Mouse (Mus musculus) bone marrow macrophage, adult 2 months (primary cell): ENCODE results near the gene Cmip. TPM values are rescaled to one million over a fixed set of nuclear protein-coding genes. Genes with fewer than 3 reads are reported as not detected.
A peak's percentile ranks its signal among the peaks of the same experiment; 100 is the strongest.

Source experiments
- H3K27ac ChIP-seq: 2 replicates; pipeline ENCODE4 v1.5.1; 2012; ENCODE audit warnings: low read depth, low read length; ENCODE audit not compliant: insufficient read depth
- H3K4me1 ChIP-seq: 2 replicates; pipeline ENCODE4 v1.6.1; 2012; ENCODE audit warnings: low read length; ENCODE audit not compliant: control insufficient read depth, insufficient read depth
- H3K4me3 ChIP-seq: 2 replicates; pipeline ENCODE4 v1.5.1; 2012; ENCODE audit warnings: mild to moderate bottlenecking, low read length, moderate library complexity; ENCODE audit not compliant: insufficient read depth
- CTCF ChIP-seq: IDR thresholded peaks from 2 replicates; pipeline ENCODE4 v1.5.1; 2012; ENCODE audit warnings: low read depth, mild to moderate bottlenecking, low read length, moderate library complexity
- POLR2A ChIP-seq: IDR thresholded peaks from 2 replicates; pipeline ENCODE4 v1.6.1; 2012; ENCODE audit warnings: mild to moderate bottlenecking, low read depth, low read length, borderline replicate concordance
- polyA plus RNA-seq: library from polyadenylated mRNA; stranded (reverse); fragments of >200 nt; gene quantifications from 2 replicates; pipeline ENCODE4 v1.2.4, GENCODE M21; 2012; ENCODE audit not compliant: missing spikeins, insufficient read depth, insufficient read length

The Cmip gene
- 56.3 and 60.1 TPM in 2 replicates for polyA plus RNA-seq

GRCm38 (mm10) chr8:117257029-117257820, at the start of gene Cmip:
TSS of gene Cmip (plus strand) at chr8:117257064.
- peaks cover 46% of the 10 kb centered on the region for H3K4me1 ChIP-seq
- no peak for TF ChIP-seq POLR2A
- TF ChIP-seq CTCF: no peak

GRCm38 (mm10) chr8:117209150-117209549, 47.7 kb upstream of the Cmip start:
- peak overlapping the region; percentile 18; the same call in 1 of the 2 replicates for H3K4me3 ChIP-seq
- TF ChIP-seq CTCF: no peak
- TF ChIP-seq POLR2A: no peak
- H3K27ac ChIP-seq: peak overlapping the region; percentile 39; the same call in 1 of the 2 replicates
- H3K4me1 ChIP-seq: peaks cover 22% of the 10 kb centered on the region

More at GRCm38 (mm10) chr8:117257029-117257820, at the start of gene Cmip:
- Histone ChIP-seq H3K4me3 (peak within 1 kb of the TSS; percentile 99), H3K27ac (peak within 1 kb of the TSS; percentile 86)

- Histone ChIP-seq H3K4me3 (no peak overlapping the region), H3K27ac (no peak overlapping the region), H3K4me1 (peaks cover 22% of the 10 kb centered on the region)
- no peak for TF ChIP-seq POLR2A
- no peak for TF ChIP-seq CTCF
Observed at GRCm38 (mm10) chr8:117212100-117212499, 44.8 kb upstream of the Cmip start.

GRCm38 (mm10) chr8:117217724-117218123, 39.1 kb upstream of the Cmip start:
- no peak overlapping the region for H3K4me3 ChIP-seq
- TF ChIP-seq POLR2A (no peak), CTCF (no peak)
- no peaks in the 10 kb centered on the region for H3K4me1 ChIP-seq
- no peak overlapping the region for H3K27ac ChIP-seq

- Histone ChIP-seq H3K4me1 (peaks cover 7% of the 10 kb centered on the region), H3K27ac (no peak overlapping the region), H3K4me3 (no peak overlapping the region)
- TF ChIP-seq POLR2A: no peak
- no peak for TF ChIP-seq CTCF
Observed at GRCm38 (mm10) chr8:117222396-117222795, 34.5 kb upstream of the Cmip start.

- Histone ChIP-seq H3K27ac (no peak overlapping the region), H3K4me3 (peak overlapping the region; percentile 42)
Observed at GRCm38 (mm10) chr8:117224630-117225029, 32.2 kb upstream of the Cmip start.

GRCm38 (mm10) chr8:117226306-117226705, 30.6 kb upstream of the Cmip start:
- H3K4me1 ChIP-seq: peaks cover 9% of the 10 kb centered on the region
- TF ChIP-seq POLR2A (no peak), CTCF (no peak)

More at GRCm38 (mm10) chr8:117224630-117225029, 32.2 kb upstream of the Cmip start:
- TF ChIP-seq POLR2A (no peak), CTCF (peak; percentile 78)
- H3K4me1 ChIP-seq: peaks cover 9% of the 10 kb centered on the region

GRCm38 (mm10) chr8:117227339-117227738, 29.5 kb upstream of the Cmip start:
- peaks cover 9% of the 10 kb centered on the region for H3K4me1 ChIP-seq
- TF ChIP-seq CTCF: no peak
- no peak for TF ChIP-seq POLR2A
- no peak overlapping the region for H3K4me3 ChIP-seq
- no peak overlapping the region for H3K27ac ChIP-seq

More at GRCm38 (mm10) chr8:117226306-117226705, 30.6 kb upstream of the Cmip start:
- Histone ChIP-seq H3K27ac (no peak overlapping the region), H3K4me3 (no peak overlapping the region)

GRCm38 (mm10) chr8:117233199-117233598, 23.7 kb upstream of the Cmip start:
- Histone ChIP-seq H3K4me3 (no peak overlapping the region), H3K27ac (no peak overlapping the region), H3K4me1 (peaks cover 7% of the 10 kb centered on the region)
- TF ChIP-seq POLR2A (no peak), CTCF (no peak)

GRCm38 (mm10) chr8:117236531-117236930, 20.3 kb upstream of the Cmip start:
- Histone ChIP-seq H3K4me1 (peaks cover 14% of the 10 kb centered on the region), H3K27ac (no peak overlapping the region), H3K4me3 (no peak overlapping the region)
- TF ChIP-seq POLR2A: no peak
- no peak for TF ChIP-seq CTCF
